Mouse (Mus musculus): ENCODE data around the gene Alg3. TPM values are rescaled to one million over a fixed set of nuclear protein-coding genes. Genes with fewer than 3 reads are reported as not detected.
A peak's percentile ranks its signal among the peaks of the same experiment; 100 is the strongest.

The Alg3 gene
- total RNA-seq (2022): 10 to 100 TPM in 3 of 4 experiments, 1 to 10 TPM in 1; 8.1 to 15.5 (median 12.3) TPM

DNA sequence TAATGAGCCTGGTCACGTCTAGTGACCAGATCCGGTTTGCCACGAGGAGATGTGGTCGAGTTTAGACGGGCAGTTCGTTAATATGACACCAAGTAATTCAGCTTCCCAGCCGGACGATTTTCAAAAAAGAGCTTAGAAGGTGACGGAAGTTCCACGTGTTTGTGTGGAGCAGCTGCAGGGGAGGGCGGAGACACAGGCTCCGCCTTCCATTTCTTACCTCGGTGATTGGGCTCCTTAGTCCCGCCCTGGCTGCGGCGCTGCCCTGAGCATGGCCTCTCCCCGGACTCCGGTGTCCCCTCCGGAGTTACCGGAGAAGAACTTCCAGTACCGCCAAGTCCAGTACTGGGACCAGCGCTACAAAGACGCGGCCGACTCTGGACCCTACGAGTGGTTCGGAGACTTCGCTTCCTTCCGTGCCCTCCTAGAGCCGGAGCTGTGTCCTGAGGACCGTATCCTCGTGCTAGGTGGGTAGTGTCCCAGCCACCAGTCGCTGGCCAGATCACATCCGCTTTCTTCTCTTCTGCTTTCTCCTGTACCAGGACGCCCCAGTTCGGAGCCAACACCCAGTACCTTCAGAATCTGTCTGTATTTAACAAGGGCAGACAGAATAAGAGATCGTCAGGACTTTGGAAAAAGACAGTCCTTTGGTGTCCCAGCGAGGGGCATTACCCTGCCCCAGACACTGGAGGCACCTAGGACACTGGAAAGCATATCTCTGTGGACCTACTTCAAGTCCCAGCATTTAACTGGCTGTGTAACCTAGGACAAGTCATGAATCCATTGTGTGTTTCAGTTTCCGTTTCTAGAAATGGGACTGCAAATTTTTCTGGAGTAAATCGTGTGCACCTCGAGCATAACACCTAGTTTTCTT, at the start of gene Alg3, which contains the start of the genes Eef1akmt4 and Gm49333:
TSS of gene Alg3 (minus strand) at position 379 of the 871 bp plus-strand sequence.
TSS of gene Eef1akmt4 (plus strand) at position 237 of the 871 bp plus-strand sequence.
TSS of gene Gm49333 (plus strand) at position 254 of the 871 bp plus-strand sequence.
- DNase-seq (ENCODE audit: low spot score in 2 of 2): peak in 1 of 2 experiments; percentile 70

DNA sequence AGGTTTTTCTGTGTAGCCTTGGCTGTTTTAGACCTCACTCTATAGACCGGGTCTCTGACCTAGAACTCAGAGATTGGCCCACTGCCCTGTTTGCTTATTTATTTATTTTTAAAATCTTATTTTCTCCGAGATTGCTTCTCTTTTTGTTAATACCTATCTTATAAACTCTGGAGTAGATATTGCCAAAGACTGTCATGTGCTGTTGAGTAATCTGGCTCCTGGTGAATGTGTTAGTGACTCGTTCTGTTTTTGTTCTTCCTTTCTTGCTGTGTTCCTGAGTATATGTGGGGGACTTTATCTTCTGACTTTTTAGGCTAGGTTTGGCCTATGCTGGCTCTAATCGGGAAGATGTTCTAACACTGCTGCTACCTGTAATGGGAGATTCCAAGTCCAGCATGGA, 46.1 kb upstream of the Alg3 start:
- no peak for DNase-seq (ENCODE audit: low spot score in 2 of 2)

- no peak for DNase-seq (ENCODE audit: low spot score in 2 of 2)
Measured at GRCm38 (mm10) chr16:20653315-20653714, 41.8 kb upstream of the Alg3 start.

DNA sequence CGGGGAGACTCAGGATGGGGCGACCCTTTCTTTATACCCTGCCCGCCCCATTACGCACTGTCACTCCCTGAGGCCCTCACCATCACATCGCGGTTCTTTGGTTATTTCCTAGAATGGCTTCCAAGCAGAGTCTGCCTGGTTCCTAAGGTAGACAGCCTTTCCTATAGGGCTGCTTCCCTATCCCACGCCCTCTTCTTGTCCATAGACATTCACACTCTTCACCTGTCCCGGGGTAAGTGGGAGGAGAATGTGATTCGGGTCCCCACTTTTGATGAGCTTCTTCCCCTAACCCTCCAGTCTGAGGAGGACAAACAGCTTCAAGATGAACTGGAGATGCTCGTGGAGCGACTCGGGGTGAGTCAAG, 40.4 kb upstream of the Alg3 start:
- no peak for DNase-seq (ENCODE audit: low spot score in 2 of 2)

DNA sequence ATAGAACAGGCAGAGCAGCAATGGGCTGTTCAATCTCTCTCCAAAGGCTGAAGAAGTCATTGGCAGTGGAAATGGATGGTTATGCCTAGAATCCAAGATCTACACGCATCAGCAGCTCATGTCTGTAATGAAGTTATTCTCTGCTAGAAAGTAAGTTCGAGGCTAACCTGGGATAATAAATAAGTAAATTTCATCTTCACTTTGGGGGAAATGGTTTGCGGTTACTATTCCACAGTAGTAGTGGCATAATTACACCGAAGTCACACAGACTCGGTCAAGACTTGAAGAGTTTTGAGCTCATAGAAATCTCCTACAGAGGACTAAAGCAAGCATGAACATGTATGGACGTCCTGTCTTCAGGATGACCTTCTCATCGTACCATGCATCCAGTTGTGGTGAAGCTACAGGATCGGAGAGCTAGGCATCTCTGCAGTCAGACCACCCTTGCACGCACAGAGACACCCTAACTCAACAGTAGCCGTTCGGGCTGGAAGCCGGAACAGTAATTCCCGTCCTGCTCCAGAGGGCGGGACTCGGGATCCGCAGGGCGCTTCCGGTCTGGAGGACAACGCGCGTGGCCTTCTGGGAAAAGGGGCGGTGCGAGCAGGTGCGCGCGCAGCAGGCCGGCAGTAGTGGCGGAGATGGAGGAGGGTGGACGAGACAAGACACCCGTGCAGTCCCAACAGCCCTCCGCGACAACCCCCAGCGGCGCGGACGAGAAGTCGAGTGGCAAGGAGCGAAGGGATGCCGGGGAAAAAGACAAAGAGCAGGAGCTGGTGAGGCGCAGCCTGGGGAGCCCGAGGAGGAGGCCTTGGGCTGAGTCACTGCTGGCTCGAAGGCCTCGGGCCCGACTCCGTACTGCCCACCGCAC, 39.8 kb upstream of the Alg3 start, which contains the start of gene Psmd2:
TSS of gene Psmd2 (plus strand) at position 577 of the 871 bp plus-strand sequence.
- peak; percentile 91 to 96 for DNase-seq (ENCODE audit: low spot score in 2 of 2)

GRCm38 (mm10) chr16:20643911-20644310, 32.4 kb upstream of the Alg3 start:
- no peak for DNase-seq (ENCODE audit: low spot score in 2 of 2)

- peak; percentile 46 to 74 for DNase-seq (ENCODE audit: low spot score in 2 of 2)
Measured at GRCm38 (mm10) chr16:20642161-20642560, 30.6 kb upstream of the Alg3 start.

- DNase-seq (ENCODE audit: low spot score in 2 of 2): no peak
Measured at GRCm38 (mm10) chr16:20638367-20638766, 26.8 kb upstream of the Alg3 start.

DNA sequence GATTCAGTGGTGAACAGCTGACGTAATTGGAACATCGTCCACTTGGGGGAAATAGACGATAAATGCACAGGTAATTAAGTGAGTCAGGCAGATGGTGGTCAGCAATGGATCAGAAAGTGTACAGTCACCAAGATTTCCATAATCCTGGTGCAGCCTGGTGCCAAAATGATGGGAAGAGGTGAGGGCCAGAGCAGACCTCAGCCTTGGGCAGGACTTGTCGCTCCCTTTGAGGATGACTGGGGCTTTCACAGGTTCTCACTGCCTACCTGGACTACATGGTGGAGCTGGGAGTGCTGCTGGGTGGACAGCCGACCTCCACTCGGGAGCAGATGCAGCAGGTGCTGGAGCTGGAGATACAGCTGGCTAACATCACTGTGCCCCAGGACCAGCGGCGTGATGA, 25.9 kb upstream of the Alg3 start:
- no peak for DNase-seq (ENCODE audit: low spot score in 2 of 2)

DNA sequence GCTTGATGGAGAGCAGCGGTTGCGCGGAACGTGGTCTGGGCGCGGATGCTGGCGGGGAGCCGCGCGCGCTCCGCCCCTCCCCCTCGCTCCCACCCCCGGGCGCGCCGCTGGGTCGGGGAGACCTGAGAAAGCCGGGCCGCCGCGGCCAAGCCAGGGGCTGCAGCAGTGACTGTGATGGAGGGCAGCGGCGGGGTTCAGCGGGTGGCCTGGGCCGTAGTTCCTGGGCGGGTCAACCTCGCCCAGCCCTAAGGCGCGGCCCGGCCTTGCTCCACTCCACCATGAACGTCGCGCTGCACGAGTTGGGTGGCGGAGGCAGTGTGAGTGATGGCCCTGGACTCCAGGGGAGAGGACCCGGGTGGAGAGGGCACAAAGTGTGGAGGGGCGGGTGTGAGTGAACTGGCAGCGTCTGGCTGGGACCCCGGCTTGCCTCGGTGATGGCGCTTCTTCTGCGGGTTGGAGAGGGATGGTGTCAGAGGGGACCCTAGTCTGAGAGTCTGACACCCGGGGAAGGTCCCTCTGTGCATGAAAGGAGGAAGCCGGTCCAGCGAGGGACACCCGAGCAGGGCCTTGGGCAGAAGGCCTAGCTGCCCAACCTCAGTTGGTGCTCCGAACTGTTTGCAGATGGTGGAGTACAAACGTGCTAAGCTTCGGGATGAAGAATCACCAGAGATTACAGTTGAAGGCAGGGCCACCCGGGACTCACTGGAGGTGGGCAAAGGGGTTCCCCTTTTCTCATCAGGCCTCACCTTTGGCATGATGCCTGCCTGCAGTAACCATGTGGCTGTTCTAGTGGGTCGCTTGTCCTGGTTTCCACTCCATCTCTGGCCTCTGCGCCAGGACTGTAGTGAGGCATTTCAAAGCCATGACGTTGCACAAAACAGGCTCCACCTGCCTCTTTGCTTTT, 18.4 kb upstream of the Alg3 start, which contains the start of gene Ece2:
TSS of gene Ece2 (plus strand) at position 98 of the 904 bp plus-strand sequence.
- no peak for DNase-seq (ENCODE audit: low spot score in 2 of 2)

DNA sequence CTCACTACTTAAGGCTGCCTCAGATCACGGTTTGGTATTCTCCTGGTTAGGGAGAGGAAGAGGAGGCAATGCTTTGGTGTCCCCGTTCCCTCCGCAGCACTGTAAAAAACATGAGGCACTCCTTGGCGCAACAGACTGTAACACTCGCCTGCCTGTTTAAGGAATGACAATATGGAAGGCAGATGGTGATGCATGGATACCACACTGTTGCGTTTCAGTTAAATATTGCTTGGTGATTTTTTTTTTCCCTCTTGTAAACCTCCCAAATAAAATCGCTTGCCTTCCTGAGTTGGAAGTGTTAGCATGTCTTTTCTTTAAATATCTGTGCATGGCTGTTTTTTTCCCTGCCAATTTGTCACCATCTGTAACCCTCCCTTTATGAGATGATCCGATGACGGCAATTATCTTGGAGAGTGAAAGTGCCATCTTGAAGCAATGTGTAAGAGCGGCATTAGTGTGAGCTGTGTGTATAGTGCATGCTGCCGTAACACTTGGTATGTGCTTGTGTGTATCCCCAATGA, 17.4 kb upstream of the Alg3 start:
- DNase-seq (ENCODE audit: low spot score in 2 of 2): peak in 1 of 2 experiments; percentile 63

GRCm38 (mm10) chr16:20623211-20623610, 11.7 kb upstream of the Alg3 start:
- no peak for DNase-seq (ENCODE audit: low spot score in 2 of 2)

- no peak for DNase-seq (ENCODE audit: low spot score in 2 of 2)
Measured at GRCm38 (mm10) chr16:20621991-20622685, 10.6 kb upstream of the Alg3 start.

GRCm38 (mm10) chr16:20621191-20621990, 9.9 kb upstream of the Alg3 start, which contains the start of gene Camk2n2:
Camk2n2 (minus strand) TSS chr16:20621287.
- no peak for DNase-seq (ENCODE audit: low spot score in 2 of 2)

GRCm38 (mm10) chr16:20620751-20621190, 9.2 kb upstream of the Alg3 start:
- DNase-seq (ENCODE audit: low spot score in 2 of 2): no peak

DNA sequence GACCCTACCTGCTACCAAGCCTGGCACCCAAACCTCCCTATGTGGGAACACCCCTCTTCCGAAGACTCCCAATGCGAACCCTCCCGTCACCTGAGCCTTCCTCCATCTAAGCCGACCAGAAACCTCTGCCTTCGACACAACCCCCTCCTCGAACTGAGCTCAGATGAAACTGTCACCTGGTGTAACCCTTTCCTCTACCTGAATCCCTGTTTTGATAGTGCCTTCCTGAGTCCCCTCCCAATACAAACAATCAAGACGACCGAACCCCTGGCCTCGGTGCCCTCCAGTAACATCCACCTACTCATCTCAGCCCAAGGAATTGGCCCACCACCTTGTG, 8.8 kb upstream of the Alg3 start:
- no peak for DNase-seq (ENCODE audit: low spot score in 2 of 2)

DNA sequence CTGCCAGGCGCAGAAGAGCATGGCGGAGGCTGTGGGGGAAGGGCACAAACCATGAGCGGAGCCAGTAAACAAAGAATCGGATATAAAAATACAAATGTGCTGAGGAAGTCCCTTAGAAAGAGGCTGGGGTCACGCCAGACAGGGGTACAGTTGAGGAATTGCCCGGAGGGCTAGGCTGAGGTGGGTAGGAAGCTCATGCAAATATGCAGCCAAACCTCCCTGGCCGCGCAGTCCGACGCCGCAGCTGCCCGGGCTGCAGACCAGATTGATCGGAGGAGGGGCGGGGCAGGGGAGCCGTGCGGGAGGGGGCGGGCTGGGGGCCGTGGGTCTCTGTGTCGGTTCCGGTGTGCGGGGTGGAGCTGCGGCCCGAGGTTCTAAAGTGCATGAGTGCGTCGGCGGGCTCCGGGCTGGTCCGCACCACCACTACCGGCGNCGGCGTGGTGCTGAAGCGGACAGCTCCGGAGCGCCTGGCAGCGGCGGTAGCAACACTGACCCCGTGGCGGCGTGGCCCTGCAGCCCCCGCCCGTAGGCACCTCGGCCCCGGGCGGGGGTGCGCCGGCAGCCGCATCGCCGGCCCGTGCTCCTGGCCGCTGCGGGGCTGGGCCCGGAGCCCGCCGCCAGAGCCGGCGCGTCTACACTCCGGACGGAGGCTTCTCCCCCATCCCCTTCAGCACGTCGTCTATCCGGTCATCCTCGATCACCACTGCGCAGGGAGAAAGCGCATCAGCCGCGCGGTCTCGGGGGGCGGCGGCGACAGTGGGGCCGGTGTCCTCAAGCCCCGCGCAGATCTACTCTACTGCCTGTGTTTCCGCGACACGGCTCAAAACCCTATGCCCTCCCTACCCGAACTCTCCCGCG, 8.2 kb upstream of the Alg3 start:
- DNase-seq (ENCODE audit: low spot score in 2 of 2): no peak

Data from left cerebral cortex, adult 8-10 months (tissue).